Mouse (Mus musculus): ENCODE measurements at regions not wholly inside any gene's neighbourhood (a gene's known extent, or its start where the extent isn't known, plus 50 kb on each side); places are given as distances from the start of the nearest gene placed in this dataset.

DNA sequence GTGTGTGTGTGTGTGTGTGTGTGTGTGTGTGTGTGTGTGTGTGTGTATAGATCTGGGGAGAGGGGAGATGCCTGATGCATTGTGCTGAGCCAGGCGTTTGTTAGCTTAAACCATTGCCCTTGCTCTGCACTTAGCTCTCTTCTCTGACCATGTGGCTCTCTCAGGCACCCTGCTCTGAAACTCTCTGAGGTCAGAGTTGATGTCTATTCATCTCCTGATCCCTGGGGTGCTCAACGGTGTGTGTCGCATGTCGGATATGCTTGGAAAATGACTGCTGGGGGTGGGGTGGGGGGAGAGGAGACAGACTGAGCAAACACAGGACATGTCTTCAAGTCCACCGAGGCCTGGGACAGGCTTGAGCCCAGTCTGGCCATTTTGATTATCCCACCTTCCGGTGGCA is 446.4 kb downstream of the Tshz3 start:
- TF ChIP-seq CTCF (IDR thresholded peaks at IDR 0.05; ENCODE audit: borderline replicate concordance, insufficient read depth, low read depth, low read length) (no peak), POLR2A (IDR thresholded peaks at IDR 0.05; ENCODE audit: borderline replicate concordance, insufficient read depth, low read length) (no peak)

Data from cerebellum, adult 2 months (tissue).